ENCODE assay signal across 21 mouse cellular contexts in genomic region chr8:11454228-11454627, GRCm38 (mm10). TPM values are rescaled to one million over a fixed set of nuclear protein-coding genes. Genes with fewer than 3 reads are reported as not detected.
"Had no signal": no experiment of that assay in that cellular context is flagged by ENCODE, and none has a peak within 500 bp of the region (broad histone marks: within the 10 kb centered on the region; RNA-seq: fewer than 3 reads in every experiment).

No protein-coding gene starts in this region.

- H3K36me3 ChIP-seq: limb, embryonic 13.5 days; liver, embryonic 12.5 days; liver, embryonic 15.5 days; lung, embryonic 15.5 days; midbrain, embryonic 13.5 days; stomach, embryonic 15.5 days had no signal

- H3K4me2 ChIP-seq: limb, embryonic 13.5 days; liver, embryonic 12.5 days; liver, embryonic 15.5 days; lung, embryonic 15.5 days; midbrain, embryonic 13.5 days; stomach, embryonic 15.5 days had no signal

- H3K27ac ChIP-seq: limb, embryonic 13.5 days; liver, embryonic 12.5 days; liver, embryonic 15.5 days; lung, embryonic 15.5 days; midbrain, embryonic 13.5 days; stomach, embryonic 15.5 days had no signal

- DNase-seq: kidney, adult 18-20 months; kidney, adult 9 months; kidney, postnatal 14 days; kidney, postnatal 4 days; left cerebral cortex, postnatal 4 days; liver; lung, adult 18-20 months; lung, postnatal 10 days; lung, postnatal 36 days; right cerebral cortex, postnatal 25 days; spleen, adult 18-20 months; thymus, postnatal 25 days had no signal

- H3K9ac ChIP-seq: limb, embryonic 13.5 days; liver, embryonic 12.5 days; liver, embryonic 15.5 days; lung, embryonic 15.5 days; midbrain, embryonic 13.5 days; stomach, embryonic 15.5 days had no signal

- H3K4me3 ChIP-seq: limb, embryonic 13.5 days; liver, embryonic 12.5 days; liver, embryonic 15.5 days; lung, embryonic 15.5 days; megakaryocyte, embryonic 14.5 days; midbrain, embryonic 13.5 days; stomach, embryonic 15.5 days had no signal

- ATAC-seq: intestine, embryonic 16.5 days; liver, embryonic 12.5 days; midbrain, embryonic 13.5 days had no signal

- H3K27me3 ChIP-seq: limb, embryonic 13.5 days; liver, embryonic 15.5 days; lung, embryonic 15.5 days; midbrain, embryonic 13.5 days; stomach, embryonic 15.5 days had no signal

- H3K9me3 ChIP-seq: limb, embryonic 13.5 days; liver, embryonic 12.5 days; liver, embryonic 15.5 days; lung, embryonic 15.5 days; midbrain, embryonic 13.5 days; stomach, embryonic 15.5 days had no signal

RNA-seq across cellular contexts. Expression of gene Rab20, which starts 24.3 kb away (rescaled TPM):
- polyA plus RNA-seq: neural tube, embryonic 14.5 days had no signal
